Mouse (Mus musculus) small intestine, adult 2 months (tissue): ENCODE results near the gene Pawr.

ENCODE experiments used
- CTCF ChIP-seq: fragments of 200-500 bp; IDR thresholded peaks from 2 replicates; pipeline ENCODE4 v1.5.1; 2012; ENCODE audit warnings: low read depth, mild to moderate bottlenecking, control low read depth, inconsistent platforms, low read length, moderate library complexity, mixed read lengths; ENCODE audit not compliant: insufficient replicate concordance, insufficient read length; ENCODE audit errors: extremely low read depth
- POLR2A ChIP-seq: fragments of 200-500 bp; IDR thresholded peaks from 2 replicates; pipeline ENCODE4 v1.6.1; 2012; ENCODE audit warnings: low read depth, mild to moderate bottlenecking, control low read depth, inconsistent platforms, low read length, moderate library complexity

GRCm38 (mm10) chr10:108294766-108295165 lies 37.2 kb upstream of the Pawr start:
- TF ChIP-seq CTCF (no peak), POLR2A (no peak)
